Mouse (Mus musculus) liver (tissue): ENCODE measurements around the gene Tas2r114.

Source experiments
- DNase-seq: peaks from one replicate; pipeline ENCODE4 v3.0.0-alpha.2; 2020; ENCODE audit warnings: mixed read lengths

Tas2r114 gene

GRCm38 (mm10) chr6:131689963-131690362, at the start of gene Tas2r114:
Gene Tas2r114 (minus strand): TSS chr6:131690063.
- DNase-seq = no peak

- no peak for DNase-seq
Measured at GRCm38 (mm10) chr6:131712803-131713202, 22.9 kb upstream of the Tas2r114 start.

GRCm38 (mm10) chr6:131687395-131687794, 2.5 kb downstream of the Tas2r114 start, which contains the start of gene Tas2r105:
Gene Tas2r105 (minus strand): TSS chr6:131687495.
- DNase-seq = no peak

GRCm38 (mm10) chr6:131685644-131686043, 4.2 kb downstream of the Tas2r114 start, which contains the start of gene Tas2r104:
Gene Tas2r104 (minus strand): TSS chr6:131685744.
- no peak for DNase-seq

GRCm38 (mm10) chr6:131678786-131679185, 11.1 kb downstream of the Tas2r114 start, which contains the start of gene Tas2r106:
Gene Tas2r106 (minus strand): TSS chr6:131678886.
- DNase-seq = no peak

- no peak for DNase-seq
Measured at GRCm38 (mm10) chr6:131660049-131660448, 29.8 kb downstream of the Tas2r114 start, which contains the start of gene Tas2r107. Gene Tas2r107 (minus strand): TSS chr6:131660149.
